Mouse (Mus musculus) limb, embryonic 14.5 days (tissue): ENCODE results near the gene Tmco5. TPM values are rescaled to one million over a fixed set of nuclear protein-coding genes. Genes with fewer than 3 reads are reported as not detected.

Experiments used
- ATAC-seq: fragments of 200-750 bp; cut with Nextera tagmentation; 2 replicates; pipeline ENCODE4 v1.8.0; 2017; ENCODE audit warnings: low read depth, moderate number of reproducible peaks, moderate TSS enrichment; ENCODE audit not compliant: low FRiP score
- DNase-seq: peaks from one replicate; pipeline ENCODE4 v3.0.0-alpha.2; 2015; ENCODE audit warnings: low spot score
- H3K27ac ChIP-seq: fragments of 300-500 bp; sonication (generic); replicated peaks from 2 replicates; pipeline ENCODE4 v1.5.1; 2014; ENCODE audit warnings: low read depth, mild to moderate bottlenecking, low read length, moderate library complexity, mixed read lengths
- H3K27me3 ChIP-seq: fragments of 300-500 bp; sonication (generic); 2 replicates; pipeline ENCODE4 v1.6.1; 2014; ENCODE audit warnings: low read length, mixed read lengths; ENCODE audit not compliant: control insufficient read depth, insufficient read depth
- H3K36me3 ChIP-seq: fragments of 300-500 bp; sonication (generic); 2 replicates; pipeline ENCODE4 v1.6.1; 2014; ENCODE audit warnings: mild to moderate bottlenecking, low read length, moderate library complexity, mixed read lengths; ENCODE audit not compliant: control insufficient read depth, insufficient read depth
- H3K4me1 ChIP-seq: fragments of 300-500 bp; sonication (generic); 2 replicates; pipeline ENCODE4 v1.6.1; 2014; ENCODE audit warnings: antibody characterized with exemption, low read length, mixed read lengths; ENCODE audit not compliant: control insufficient read depth, insufficient read depth
- H3K4me2 ChIP-seq: fragments of 300-500 bp; sonication (generic); replicated peaks from 2 replicates; pipeline ENCODE4 v1.6.1; 2014; ENCODE audit warnings: low read depth, mild to moderate bottlenecking, low read length, moderate library complexity; ENCODE audit not compliant: severe bottlenecking
- H3K4me3 ChIP-seq: fragments of 300-500 bp; sonication (generic); replicated peaks from 2 replicates; pipeline ENCODE4 v1.5.1; 2014; ENCODE audit warnings: low read length
- H3K9ac ChIP-seq: fragments of 300-500 bp; sonication (generic); 2 replicates; pipeline ENCODE4 v1.6.1; 2014; ENCODE audit warnings: mild to moderate bottlenecking, low read depth, low read length, moderate library complexity; ENCODE audit not compliant: severe bottlenecking
- H3K9me3 ChIP-seq: fragments of 300-500 bp; sonication (generic); 2 replicates; pipeline ENCODE4 v1.6.1; 2016; ENCODE audit warnings: low read length; ENCODE audit not compliant: control insufficient read depth
- POLR2A ChIP-seq: fragments of 200-500 bp; IDR thresholded peaks from 2 replicates; pipeline ENCODE4 v1.8.0; 2012; ENCODE audit warnings: inconsistent platforms, mild to moderate bottlenecking, moderate library complexity, borderline replicate concordance; ENCODE audit not compliant: insufficient read depth, insufficient read length; ENCODE audit errors: extremely low read depth
- WGBS: fragments of 180-500 bp; shearing (Covaris S2); extraction: QIAGEN DNeasy Blood & Tissue Kit; methylation state at CpG from one replicate; pipeline ENCODE4 v1.1.7; 2014; 5-methylcytosine and 5-hydroxymethylcytosine counted together
- polyA plus RNA-seq, 2 experiments: library from polyadenylated mRNA; depleted of rRNA in 1 of 2; stranded (reverse) in 1 of 2; unstranded in 1 of 2; fragments of >200 nt; fragmentation: Nextera tagmentation in 1 of 2; extraction: Ambion mirVana in 1 of 2; gene quantifications; 2 replicates each; pipeline versions ENCODE4 v1.2.1 to v1.2.3; 2012 to 2014

The Tmco5 gene
- polyA plus RNA-seq, 2 experiments, result not detected

DNA sequence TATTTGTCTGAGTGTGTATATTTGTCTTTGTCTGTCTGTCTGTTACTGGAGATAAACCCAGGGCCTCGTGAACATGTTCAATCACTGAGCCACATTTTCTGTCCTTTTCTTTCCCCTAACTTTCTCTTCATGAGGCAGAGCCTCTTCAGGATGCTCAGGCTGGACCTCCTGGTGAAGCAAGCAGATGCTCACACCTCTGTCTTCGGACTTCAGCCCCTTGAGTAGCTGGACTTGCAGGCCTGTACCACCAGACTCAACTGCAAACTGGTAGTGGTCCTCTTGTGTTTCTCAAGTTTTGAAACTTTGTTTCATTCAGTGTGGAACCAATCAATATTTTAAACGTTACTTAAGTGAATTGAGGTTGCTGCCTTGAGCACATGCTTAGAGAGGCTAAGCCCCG, 27.1 kb upstream of the Tmco5 start:
- peaks cover 7% of the 10 kb centered on the region for H3K4me1 ChIP-seq
- no peak overlapping the region for H3K4me3 ChIP-seq
- no peak for ATAC-seq
- no peaks in the 10 kb centered on the region for H3K27me3 ChIP-seq
- TF ChIP-seq POLR2A, result no peak
- WGBS, result 77% methylated on average over 4 of the region's 4 CpGs
- H3K36me3 ChIP-seq, result no peaks in the 10 kb centered on the region
- H3K4me2 ChIP-seq, result no peak overlapping the region
- H3K9ac ChIP-seq, result no peak overlapping the region
- H3K27ac ChIP-seq, result no peak overlapping the region
- H3K9me3 ChIP-seq, result no peaks in the 10 kb centered on the region
- no peak for DNase-seq

DNA sequence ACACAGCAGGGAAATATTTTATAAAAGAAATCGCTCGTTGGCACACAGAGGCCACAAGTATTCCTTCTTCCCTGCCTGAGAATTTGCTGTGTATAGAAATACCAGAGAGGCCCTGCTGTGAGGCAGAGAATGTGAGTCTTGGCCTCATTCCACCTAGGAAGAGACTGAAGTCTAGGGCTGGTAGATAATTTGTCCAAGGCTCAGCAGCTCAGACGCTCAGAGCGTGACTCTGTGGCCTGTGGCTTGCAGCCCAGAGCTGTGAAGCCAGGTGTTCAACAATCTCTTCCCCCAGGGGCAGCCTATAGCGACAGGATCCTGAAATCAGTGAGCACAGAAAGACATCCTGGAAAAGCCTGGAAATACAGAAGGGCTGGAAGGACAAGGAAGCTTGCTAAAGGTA, 26.2 kb upstream of the Tmco5 start:
- peak; percentile 78 for ATAC-seq
- H3K9me3 ChIP-seq, result no peaks in the 10 kb centered on the region
- peak; percentile 63 for DNase-seq
- no peaks in the 10 kb centered on the region for H3K36me3 ChIP-seq
- 24% methylated on average over 5 of the region's 5 CpGs for WGBS
- H3K4me1 ChIP-seq, result peaks cover 7% of the 10 kb centered on the region
- TF ChIP-seq POLR2A, result no peak
- no peak overlapping the region for H3K4me3 ChIP-seq
- H3K4me2 ChIP-seq, result no peak overlapping the region
- no peak overlapping the region for H3K9ac ChIP-seq
- 0 out of 2 replicates have a peak overlapping the region, but pooled peaks have one; percentile 13 for H3K27ac ChIP-seq
- H3K27me3 ChIP-seq, result no peaks in the 10 kb centered on the region

- Histone ChIP-seq H3K4me2 (no peak overlapping the region), H3K27ac (no peak overlapping the region), H3K9ac (no peak overlapping the region), H3K4me3 (no peak overlapping the region), H3K27me3 (no peaks in the 10 kb centered on the region), H3K36me3 (no peaks in the 10 kb centered on the region), H3K9me3 (no peaks in the 10 kb centered on the region), H3K4me1 (no peaks in the 10 kb centered on the region)
- 40% methylated on average over 6 of the region's 6 CpGs for WGBS
- ATAC-seq (peak; percentile 70), DNase-seq (no peak)
- TF ChIP-seq POLR2A, result no peak
These were observed 19.8 kb upstream of the Tmco5 start for GRCm38 (mm10) chr2:116858703-116859102.

DNA sequence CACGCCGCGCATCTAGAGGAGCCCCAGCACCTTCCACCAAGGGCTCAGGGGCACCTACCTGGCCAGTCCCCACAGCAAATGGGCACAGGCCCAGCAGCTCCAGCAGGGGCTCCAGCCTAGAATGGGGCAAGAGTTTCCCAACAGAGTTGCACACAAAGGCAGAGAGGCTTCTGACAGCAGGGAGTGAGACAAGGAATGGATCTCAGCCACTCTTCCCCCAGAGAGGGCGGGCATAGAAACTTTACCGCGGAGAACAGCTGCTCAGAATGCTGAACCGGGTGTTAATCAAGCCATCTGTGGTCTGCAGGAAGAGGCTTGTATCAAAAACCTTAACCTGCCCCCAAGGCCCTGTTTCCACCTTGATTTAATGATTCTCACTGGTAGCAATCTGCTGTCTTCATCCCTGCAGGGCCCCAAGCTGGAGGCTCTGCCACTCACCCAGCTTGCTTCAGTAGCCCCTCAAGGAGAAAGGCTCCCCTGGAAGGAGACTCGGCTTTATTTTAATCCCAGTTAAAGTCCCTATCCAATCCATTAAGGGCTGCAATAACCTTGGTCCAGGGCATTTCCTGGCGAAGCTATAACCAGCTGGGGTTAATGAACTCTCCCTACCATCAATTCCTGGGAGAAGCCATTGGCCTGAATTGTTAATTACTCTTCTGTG, 1.4 kb upstream of the Tmco5 start:
- WGBS, result 31% methylated on average over 9 of the region's 9 CpGs
- Histone ChIP-seq H3K27ac (no peak overlapping the region), H3K36me3 (no peaks in the 10 kb centered on the region), H3K9ac (no peak overlapping the region), H3K4me2 (no peak overlapping the region), H3K27me3 (no peaks in the 10 kb centered on the region), H3K4me3 (no peak overlapping the region), H3K4me1 (peaks cover 7% of the 10 kb centered on the region; the same call in 1 of the 2 replicates), H3K9me3 (no peaks in the 10 kb centered on the region)
- DNase-seq (no peak), ATAC-seq (no peak)
- TF ChIP-seq POLR2A, result no peak

DNA sequence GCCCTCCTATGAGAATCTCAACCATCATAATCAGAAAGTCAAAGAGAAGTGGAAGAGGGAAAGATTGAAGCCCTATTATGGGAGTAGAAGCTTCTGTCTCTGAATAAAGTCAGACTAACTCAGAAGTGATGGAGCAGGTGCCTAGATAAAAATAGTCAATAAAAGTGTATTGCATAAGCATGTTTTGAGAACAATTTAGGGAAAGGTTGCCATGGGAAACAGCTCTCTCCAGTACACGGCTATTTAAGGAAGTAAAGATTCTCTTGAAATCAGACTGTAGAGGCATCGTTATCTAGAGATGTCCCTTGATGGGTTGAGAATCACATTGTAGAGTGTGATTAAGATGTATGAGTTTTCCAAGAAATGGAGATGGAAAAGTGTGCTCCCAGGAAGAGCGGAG, 1.2 kb downstream of the Tmco5 start:
- Histone ChIP-seq H3K27me3 (no peaks in the 10 kb centered on the region), H3K4me1 (peaks cover 7% of the 10 kb centered on the region; the same call in 1 of the 2 replicates), H3K27ac (no peak overlapping the region), H3K9ac (no peak overlapping the region), H3K4me2 (no peak overlapping the region), H3K4me3 (no peak overlapping the region), H3K9me3 (no peaks in the 10 kb centered on the region), H3K36me3 (no peaks in the 10 kb centered on the region)
- TF ChIP-seq POLR2A, result no peak
- no peak for ATAC-seq
- DNase-seq, result no peak
- 92% methylated on average over 3 of the region's 3 CpGs for WGBS
